Mouse (Mus musculus) lung, postnatal 4 days (tissue): Measurements from ENCODE around the gene Mpo.

Experiments used
- DNase-seq, 2 experiments: peaks; one replicate each; pipeline ENCODE4 v3.0.0; 2021

Mpo gene

GRCm38 (mm10) chr11:87807433-87807832 lies 14.1 kb downstream of the Mpo start:
- DNase-seq = no peak

- DNase-seq = no peak
Measured at GRCm38 (mm10) chr11:87808236-87808635, 14.9 kb downstream of the Mpo start.

DNA sequence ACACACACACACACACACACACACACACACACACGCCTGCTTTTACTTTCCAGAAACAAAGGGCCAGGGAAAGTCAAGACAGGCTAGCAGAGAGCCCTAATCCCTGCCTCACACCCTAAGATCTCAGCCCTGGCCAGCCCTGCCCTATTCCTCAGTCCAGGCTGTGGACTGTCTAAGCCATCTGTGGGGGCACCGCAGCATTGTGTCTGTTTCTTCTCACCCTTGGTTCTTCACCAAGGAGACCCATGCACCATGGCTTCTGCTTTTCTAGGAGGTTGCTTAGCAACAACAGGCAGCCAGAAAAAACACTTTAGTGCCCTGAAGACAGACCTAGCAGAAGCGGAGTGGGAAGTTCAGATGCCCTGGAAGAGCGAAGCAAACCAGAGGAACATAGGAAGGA lies 18.0 kb downstream of the Mpo start:
- no peak for DNase-seq

DNA sequence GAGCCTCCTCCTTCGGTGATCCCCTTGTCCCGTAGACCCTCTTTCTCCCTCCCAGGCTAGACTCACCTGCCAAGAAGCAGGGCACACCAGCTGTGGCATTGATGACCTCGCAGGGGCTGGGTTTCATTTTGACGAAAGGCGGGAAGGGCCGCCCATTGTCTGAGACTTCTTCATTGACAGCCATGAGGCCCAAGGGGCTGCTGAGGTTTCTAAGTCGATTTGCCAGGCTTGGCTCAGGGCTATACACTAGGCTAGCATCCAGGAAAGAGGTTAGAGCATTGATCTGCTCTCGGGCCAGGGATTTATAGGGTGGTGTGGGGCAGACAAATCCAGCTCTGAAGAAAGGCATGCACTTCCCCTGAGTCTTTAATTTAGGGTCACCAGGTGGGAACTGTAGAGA lies 21.4 kb downstream of the Mpo start:
- no peak for DNase-seq

- DNase-seq = peak in 1 of 2 experiments; percentile 41
Measured at GRCm38 (mm10) chr11:87816707-87817442, 23.5 kb downstream of the Mpo start.

DNA sequence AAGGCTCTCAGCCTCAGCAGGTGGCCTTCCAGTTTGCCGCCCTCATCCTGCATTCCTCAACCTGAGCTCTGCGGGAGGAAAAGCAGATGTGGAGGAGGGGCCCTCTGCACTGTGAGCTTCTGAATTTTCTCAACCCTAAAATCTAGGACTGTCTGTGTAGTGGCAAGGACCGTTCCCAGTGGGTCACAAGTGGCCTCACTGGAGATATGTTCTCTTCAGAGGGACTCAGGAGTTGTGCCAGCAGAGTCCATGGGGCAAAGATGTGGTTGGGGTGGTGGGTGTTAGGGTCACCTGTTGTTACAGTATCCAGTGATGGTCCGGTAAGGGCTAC lies 24.0 kb downstream of the Mpo start:
- no peak for DNase-seq

- DNase-seq = no peak
Measured at GRCm38 (mm10) chr11:87821502-87821901, 28.1 kb downstream of the Mpo start.

- no peak for DNase-seq
Measured at GRCm38 (mm10) chr11:87828239-87828900, 35.0 kb downstream of the Mpo start, which contains the start of gene Lpo. Gene Lpo (minus strand): TSS chr11:87828289.

DNA sequence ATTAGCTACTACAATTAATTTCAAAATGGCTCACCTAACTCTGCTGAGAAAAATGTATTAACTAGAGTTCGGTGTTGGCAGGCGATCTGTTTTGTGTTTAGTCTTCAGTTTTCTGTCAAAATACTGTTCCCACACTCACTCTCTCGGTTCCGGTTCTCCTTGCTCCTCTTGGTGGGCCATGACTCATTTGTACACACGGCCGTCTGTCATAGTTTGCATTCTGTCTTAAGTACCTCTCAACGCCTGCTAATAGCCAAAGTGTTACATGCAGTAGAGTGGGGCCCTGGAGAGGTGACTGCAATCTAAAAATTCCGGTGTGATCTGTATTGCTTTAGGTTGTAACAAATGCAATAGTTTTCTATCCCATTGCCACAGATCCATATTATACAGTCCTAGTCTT lies 47.3 kb downstream of the Mpo start:
- DNase-seq = peak in 1 of 2 experiments; percentile 23

- no peak for DNase-seq
Measured at GRCm38 (mm10) chr11:87841436-87841835, 48.1 kb downstream of the Mpo start.

- DNase-seq = no peak
Measured at GRCm38 (mm10) chr11:87846968-87847600, 53.7 kb downstream of the Mpo start.

- no peak for DNase-seq
Measured at GRCm38 (mm10) chr11:87847884-87848283, 54.5 kb downstream of the Mpo start.

GRCm38 (mm10) chr11:87852690-87853596 lies 59.6 kb downstream of the Mpo start, which contains the start of gene Mks1:
Gene Mks1 (plus strand): TSS chr11:87853215.
- peak; percentile 92 to 93 for DNase-seq

- peak in 1 of 2 experiments; percentile 17 for DNase-seq
Measured at GRCm38 (mm10) chr11:87853597-87853954, 60.2 kb downstream of the Mpo start.
